Mouse (Mus musculus) megakaryocyte-erythroid progenitor cell, adult 5 weeks (primary cell): ENCODE data around the gene Sort1. TPM values are rescaled to one million over a fixed set of nuclear protein-coding genes. Genes with fewer than 3 reads are reported as not detected.

Experiments
- polyA plus RNA-seq: library from polyadenylated mRNA; stranded (reverse); fragments of >175 nt; gene quantifications from 2 replicates; pipeline ENCODE4 v1.2.3, GENCODE M21; 2012

The Sort1 gene
- polyA plus RNA-seq, result 16.8 and 24.8 TPM in 2 replicates

GRCm38 (mm10) chr3:108283781-108284601 is at the start of gene Sort1:
Gene Sort1, plus strand, starts transcription at chr3:108284082.

GRCm38 (mm10) chr3:108256719-108257637 is 26.9 kb upstream of the Sort1 start, which contains the start of gene Psma5:
Gene Psma5, plus strand, starts transcription at chr3:108256926.

GRCm38 (mm10) chr3:108364270-108364995 is 80.6 kb downstream of the Sort1 start, which contains the start of gene Mybphl:
Gene Mybphl, plus strand, starts transcription at chr3:108364911.

GRCm38 (mm10) chr3:108383485-108384354 is 99.8 kb downstream of the Sort1 start, which contains the start of gene Psrc1:
Gene Psrc1, plus strand, starts transcription at chr3:108383839.

Other genes with a start within 250 kb of the Sort1 start
- 2.9 and 4.4 TPM in 2 replicates for gene Gstm4, start 239.2 kb upstream of the Sort1 start, polyA plus RNA-seq
- 238 and 248 TPM in 2 replicates for gene Ampd2, start 197.4 kb upstream of the Sort1 start, polyA plus RNA-seq
- 0.36 and 1.00 TPM in 2 replicates for gene Gnat2, start 191.3 kb upstream of the Sort1 start, polyA plus RNA-seq
- gene Gnai3, start 137.9 kb upstream of the Sort1 start, polyA plus RNA-seq, result 16.4 and 17.1 TPM in 2 replicates
- gene Gpr61, start 129.2 kb upstream of the Sort1 start, polyA plus RNA-seq, result not detected in 2 replicates
- 3.5 and 4.2 TPM in 2 replicates for gene Amigo1, start 97.7 kb upstream of the Sort1 start, polyA plus RNA-seq
- 6.5 and 6.8 TPM in 2 replicates for gene Cyb561d1, start 82.9 kb upstream of the Sort1 start, polyA plus RNA-seq
- gene Atxn7l2, start 73.1 kb upstream of the Sort1 start, polyA plus RNA-seq, result 35.0 and 51.9 TPM in 2 replicates
- gene Sypl2, start 57.4 kb upstream of the Sort1 start, polyA plus RNA-seq, result 0.16 TPM in 1 of 2 replicates, not detected in the other
- gene Psma5, start 27.2 kb upstream of the Sort1 start, polyA plus RNA-seq, result 4.4 and 5.0 TPM in 2 replicates
- gene Mybphl, start 80.8 kb downstream of the Sort1 start, polyA plus RNA-seq, result not detected in 2 replicates
- 21.2 and 22.0 TPM in 2 replicates for gene Psrc1, start 99.8 kb downstream of the Sort1 start, polyA plus RNA-seq
- 6.3 and 9.8 TPM in 2 replicates for gene Celsr2, start 131.5 kb downstream of the Sort1 start, polyA plus RNA-seq
- 70.3 and 84.5 TPM in 2 replicates for gene Sars, start 161.1 kb downstream of the Sort1 start, polyA plus RNA-seq